ENCODE assay signal across 32 mouse cellular contexts in genomic region chr14:122069948-122070347, GRCm38 (mm10). TPM values are rescaled to one million over a fixed set of nuclear protein-coding genes. Genes with fewer than 3 reads are reported as not detected.
DNase-seq lines count a peak whose midpoint lies in the region; ATAC-seq and TF ChIP-seq lines count a peak whose summit lies in the region.
"Had no signal": no experiment of that assay in that cellular context is flagged by ENCODE, and none has a peak within 500 bp of the region (broad histone marks: within the 10 kb centered on the region; RNA-seq: fewer than 3 reads in every experiment).

No protein-coding gene starts in this region.

- WGBS in intestine, embryonic 16.5 days: 75% methylated on average over 3 of the region's 3 CpGs
- WGBS in intestine, postnatal 0 days: 76% methylated on average over 3 of the region's 3 CpGs
- WGBS in kidney, embryonic 14.5 days: 80% methylated on average over 3 of the region's 3 CpGs

- 0 out of 2 replicates have a peak overlapping the region, but pooled peaks have one; percentile 22 for H3K27ac ChIP-seq in intestine, embryonic 16.5 days (ENCODE audit: low read length)
- no peak overlapping the region for H3K27ac ChIP-seq in intestine, postnatal 0 days (ENCODE audit: low read depth, low read length)
- H3K27ac ChIP-seq in kidney, embryonic 14.5 days (ENCODE audit: low read depth, low read length): no peak overlapping the region
- H3K27ac ChIP-seq: forebrain, embryonic 10.5 days; forebrain, embryonic 13.5 days; heart, adult 2 months; hindbrain, embryonic 14.5 days; hindbrain, postnatal 0 days had no signal

- peak; percentile 30 to 45 for DNase-seq in CD8-positive naive resting alpha-beta T cell, adult 2 months (ENCODE audit: low read depth in 2 of 2, low spot score in 2 of 2)
- no peak for DNase-seq in gastrocnemius, postnatal 25 days
- no peak for DNase-seq in lung, postnatal 36 days
- DNase-seq: adrenal gland, adult 8-10 months; adrenal gland, postnatal 25 days; B cell, adult 2 months; cerebellum, adult 8-10 months; cerebellum, postnatal 36 days; gastrocnemius, postnatal 14 days; heart, adult 2 months; heart, postnatal 36 days had no signal

- H3K27me3 ChIP-seq in intestine, embryonic 16.5 days (replicated peaks; ENCODE audit: control insufficient read depth, insufficient read depth, low read length): no peaks in the 10 kb centered on the region
- H3K27me3 ChIP-seq in intestine, postnatal 0 days (replicated peaks; ENCODE audit: control insufficient read depth, insufficient read depth, low read length): no peaks in the 10 kb centered on the region
- no peaks in the 10 kb centered on the region for H3K27me3 ChIP-seq in kidney, embryonic 14.5 days (ENCODE audit: control insufficient read depth, insufficient read depth, low read length)
- H3K27me3 ChIP-seq: forebrain, embryonic 13.5 days had no signal

- H3K4me1 ChIP-seq in intestine, embryonic 16.5 days (ENCODE audit: control insufficient read depth, insufficient read depth, low read length): peaks cover 9% of the 10 kb centered on the region
- peaks cover 3% of the 10 kb centered on the region; the same call in 1 of the 2 replicates for H3K4me1 ChIP-seq in intestine, postnatal 0 days (replicated peaks; ENCODE audit: control insufficient read depth, insufficient read depth, low read length)
- no peaks in the 10 kb centered on the region for H3K4me1 ChIP-seq in kidney, embryonic 14.5 days (ENCODE audit: control insufficient read depth, insufficient read depth, low read length)
- H3K4me1 ChIP-seq: forebrain, embryonic 13.5 days had no signal

- no peak for ATAC-seq in intestine, embryonic 16.5 days
- no peak for ATAC-seq in intestine, postnatal 0 days
- ATAC-seq in common myeloid progenitor, adult 5-6 weeks (replicated peaks; ENCODE audit: low read depth, poor library complexity, severe bottlenecking): peak; percentile 31
- peak; percentile 37 for ATAC-seq in megakaryocyte progenitor cell, adult 5-6 weeks (replicated peaks; ENCODE audit: poor library complexity)
- no peak for ATAC-seq in kidney, embryonic 14.5 days (ENCODE audit: low FRiP score, low TSS enrichment)
- ATAC-seq: activated CD4-positive, CD25-positive, alpha-beta regulatory T cell, adult 4 months; forebrain, embryonic 13.5 days; forebrain, embryonic 16.5 days; hindbrain, postnatal 0 days had no signal

- H3K4me2 ChIP-seq in intestine, embryonic 16.5 days (ENCODE audit: low read depth, low read length): no peak overlapping the region
- no peak overlapping the region for H3K4me2 ChIP-seq in intestine, postnatal 0 days (replicated peaks; ENCODE audit: low read depth)
- no peak overlapping the region for H3K4me2 ChIP-seq in kidney, embryonic 14.5 days (replicated peaks; ENCODE audit: low read depth, low read length)
- H3K4me2 ChIP-seq: forebrain, embryonic 13.5 days; heart, embryonic 11.5 days; hindbrain, embryonic 14.5 days had no signal

- H3K9me3 ChIP-seq in intestine, embryonic 16.5 days (ENCODE audit: control insufficient read depth, low read length): no peaks in the 10 kb centered on the region
- H3K9me3 ChIP-seq in intestine, postnatal 0 days (ENCODE audit: control insufficient read depth): no peaks in the 10 kb centered on the region
- no peaks in the 10 kb centered on the region for H3K9me3 ChIP-seq in kidney, embryonic 14.5 days (ENCODE audit: control insufficient read depth, low read length)
- H3K9me3 ChIP-seq: forebrain, embryonic 10.5 days; forebrain, embryonic 13.5 days; heart, embryonic 15.5 days had no signal

- H3K4me3 ChIP-seq in intestine, embryonic 16.5 days (ENCODE audit: low read length): no peak overlapping the region
- no peak overlapping the region for H3K4me3 ChIP-seq in intestine, postnatal 0 days (ENCODE audit: low read depth, low read length)
- H3K4me3 ChIP-seq in kidney, embryonic 14.5 days (ENCODE audit: low read length): no peak overlapping the region
- H3K4me3 ChIP-seq: forebrain, embryonic 10.5 days; forebrain, embryonic 13.5 days; heart, adult 2 months; heart, embryonic 15.5 days had no signal

- H3K36me3 ChIP-seq in intestine, embryonic 16.5 days (ENCODE audit: control insufficient read depth, insufficient read depth, low read length): no peaks in the 10 kb centered on the region
- H3K36me3 ChIP-seq in intestine, postnatal 0 days (ENCODE audit: control insufficient read depth, insufficient read depth): no peaks in the 10 kb centered on the region
- no peaks in the 10 kb centered on the region for H3K36me3 ChIP-seq in kidney, embryonic 14.5 days (ENCODE audit: control insufficient read depth, insufficient read depth, low read length)
- H3K36me3 ChIP-seq: forebrain, embryonic 10.5 days; heart, embryonic 15.5 days had no signal

- TF ChIP-seq CTCF in intestine, postnatal 0 days (IDR thresholded peaks at IDR 0.05; ENCODE audit: low read depth): no peak

- no peak overlapping the region for H3K9ac ChIP-seq in intestine, embryonic 16.5 days (ENCODE audit: low read depth, low read length)
- H3K9ac ChIP-seq in intestine, postnatal 0 days (ENCODE audit: low read depth, low read length): no peak overlapping the region
- no peak overlapping the region for H3K9ac ChIP-seq in kidney, embryonic 14.5 days (ENCODE audit: low read depth, low read length)
- H3K9ac ChIP-seq: forebrain, embryonic 13.5 days; heart, embryonic 15.5 days; hindbrain, embryonic 14.5 days had no signal

RNA-seq across cellular contexts. Expression of gene Timm8a2, which starts 35.5 kb away (rescaled TPM):
- not detected in 2 replicates for polyA plus RNA-seq in intestine, embryonic 16.5 days (2015; fragmentation: Nextera tagmentation; extraction: Ambion mirVana)
- not detected in 2 replicates for polyA plus RNA-seq in intestine, postnatal 0 days (2015; fragmentation: Nextera tagmentation; extraction: Ambion mirVana)
- not detected in 2 replicates for total RNA-seq in common myeloid progenitor, adult 5-6 weeks (2017)
- not detected in 2 replicates for total RNA-seq in megakaryocyte progenitor cell, adult 5-6 weeks (2015)
- total RNA-seq in megakaryocyte progenitor cell, adult 5-6 weeks (2017): not detected in 2 replicates
- not detected for total RNA-seq in gastrocnemius, postnatal 25 days (2021)
- not detected in 2 replicates for polyA plus RNA-seq in kidney, embryonic 14.5 days (2014; fragmentation: Nextera tagmentation; extraction: Ambion mirVana)
- total RNA-seq: adrenal gland, adult 8-10 months; adrenal gland, postnatal 25 days; gastrocnemius, adult 18-20 months; gastrocnemius, postnatal 14 days; heart, adult 2 months; heart, postnatal 10 days; heart, postnatal 36 days; hindbrain, postnatal 0 days; MEL had no signal
- polyA plus RNA-seq: activated CD4-positive, CD25-positive, alpha-beta regulatory T cell, adult 4 months; embryonic facial prominence, embryonic 11.5 days; embryonic facial prominence, embryonic 14.5 days; forebrain, embryonic 10.5 days; forebrain, embryonic 13.5 days; forebrain, embryonic 16.5 days; gonadal fat pad, adult 2 months; heart, adult 2 months; heart, embryonic 11.5 days; heart, embryonic 15.5 days; hindbrain, embryonic 11.5 days; hindbrain, embryonic 14.5 days; hindbrain, postnatal 0 days; intestine, embryonic 14.5 days had no signal

RNA-seq across cellular contexts. Expression of gene Tm9sf2, which starts 36.9 kb away (rescaled TPM):
- 293 and 308 TPM in 2 replicates for polyA plus RNA-seq in intestine, embryonic 16.5 days (2015; fragmentation: Nextera tagmentation; extraction: Ambion mirVana)
- 295 TPM in 2 replicates for polyA plus RNA-seq in intestine, postnatal 0 days (2015; fragmentation: Nextera tagmentation; extraction: Ambion mirVana)
- total RNA-seq in common myeloid progenitor, adult 5-6 weeks (2017): 83.4 and 99.2 TPM in 2 replicates
- total RNA-seq in megakaryocyte progenitor cell, adult 5-6 weeks (2015): 98.1 and 98.8 TPM in 2 replicates
- total RNA-seq in megakaryocyte progenitor cell, adult 5-6 weeks (2017): 108 and 118 TPM in 2 replicates
- total RNA-seq in gastrocnemius, postnatal 25 days (2021): 10 to 100 TPM; 56.1 to 62.5 TPM
- 99.0 and 173 TPM in 2 replicates for polyA plus RNA-seq in kidney, embryonic 14.5 days (2014; fragmentation: Nextera tagmentation; extraction: Ambion mirVana)

Comparison
In these comparisons a context has a peak if more than half of its experiments do, and no peak if none do; other contexts are left out.
1. ATAC-seq: peak in common myeloid progenitor, adult 5-6 weeks (single experiment) and megakaryocyte progenitor cell, adult 5-6 weeks (single experiment); none in intestine, embryonic 16.5 days (single experiment), intestine, postnatal 0 days (single experiment) and kidney, embryonic 14.5 days (single experiment).
2. DNase-seq: peak in CD8-positive naive resting alpha-beta T cell, adult 2 months (2 of 2); none in gastrocnemius, postnatal 25 days (single experiment) and lung, postnatal 36 days (single experiment).